Mouse (Mus musculus): ENCODE data around the gene Naip1. TPM values are rescaled to one million over a fixed set of nuclear protein-coding genes. Genes with fewer than 3 reads are reported as not detected.
"Not testable (repeated sequence)": the region's sequence is repeated elsewhere in the genome, so short reads cannot be mapped to it uniquely, and the experiment has no call there.

The Naip1 gene
- polyA plus RNA-seq (2014; fragmentation: Nextera tagmentation; extraction: Ambion mirVana): not detected in 2 replicates

- not testable (repeated sequence) for ATAC-seq (replicated peaks; ENCODE audit: low FRiP score)
- 84% methylated on average over 8 of the region's 8 CpGs for WGBS
Measured at GRCm38 (mm10) chr13:100452415-100453127, at the start of gene Naip1. Gene Naip1 (minus strand): TSS chr13:100452869.

GRCm38 (mm10) chr13:100499625-100500024 lies 47.0 kb upstream of the Naip1 start:
- H3K4me3 ChIP-seq (ENCODE audit: low read depth, low read length); H3K36me3 ChIP-seq (ENCODE audit: control insufficient read depth, insufficient read depth, low read length); H3K9ac ChIP-seq (ENCODE audit: low read length); H3K4me1 ChIP-seq (replicated peaks; ENCODE audit: control insufficient read depth, insufficient read depth, low read length); H3K9me3 ChIP-seq (ENCODE audit: control insufficient read depth, low read length); H3K27ac ChIP-seq (ENCODE audit: low read depth, low read length); H3K27me3 ChIP-seq (ENCODE audit: control insufficient read depth, insufficient read depth, low read length); H3K4me2 ChIP-seq (ENCODE audit: low read depth, low read length, severe bottlenecking); DNase-seq (ENCODE audit: low spot score); ATAC-seq (replicated peaks; ENCODE audit: low FRiP score): not testable (repeated sequence)

More at GRCm38 (mm10) chr13:100452415-100453127, at the start of gene Naip1:
- DNase-seq (ENCODE audit: low spot score); H3K27ac ChIP-seq (ENCODE audit: low read depth, low read length); H3K4me3 ChIP-seq (ENCODE audit: low read depth, low read length); H3K27me3 ChIP-seq (ENCODE audit: control insufficient read depth, insufficient read depth, low read length); H3K9ac ChIP-seq (ENCODE audit: low read length); H3K9me3 ChIP-seq (ENCODE audit: control insufficient read depth, low read length); H3K4me1 ChIP-seq (replicated peaks; ENCODE audit: control insufficient read depth, insufficient read depth, low read length); H3K4me2 ChIP-seq (ENCODE audit: low read depth, low read length, severe bottlenecking); H3K36me3 ChIP-seq (ENCODE audit: control insufficient read depth, insufficient read depth, low read length): not testable (repeated sequence)

- Histone ChIP-seq H3K4me1 (replicated peaks; ENCODE audit: control insufficient read depth, insufficient read depth, low read length) (no peaks in the 10 kb centered on the region; the same call in 1 of the 2 replicates), H3K27me3 (ENCODE audit: control insufficient read depth, insufficient read depth, low read length) (no peaks in the 10 kb centered on the region), H3K9ac (ENCODE audit: low read length) (no peak overlapping the region), H3K9me3 (ENCODE audit: control insufficient read depth, low read length) (no peaks in the 10 kb centered on the region), H3K4me2 (ENCODE audit: low read depth, low read length, severe bottlenecking) (no peak overlapping the region), H3K4me3 (ENCODE audit: low read depth, low read length) (no peak overlapping the region), H3K27ac (ENCODE audit: low read depth, low read length) (no peak overlapping the region), H3K36me3 (ENCODE audit: control insufficient read depth, insufficient read depth, low read length) (no peaks in the 10 kb centered on the region)
- no peak for DNase-seq (ENCODE audit: low spot score)
- WGBS: 86% methylated on average over 4 of the region's 4 CpGs
- no peak for ATAC-seq (replicated peaks; ENCODE audit: low FRiP score)
Measured at GRCm38 (mm10) chr13:100495337-100495736, 42.7 kb upstream of the Naip1 start.

- H3K4me2 ChIP-seq (ENCODE audit: low read depth, low read length, severe bottlenecking); H3K9me3 ChIP-seq (ENCODE audit: control insufficient read depth, low read length); H3K4me1 ChIP-seq (replicated peaks; ENCODE audit: control insufficient read depth, insufficient read depth, low read length); H3K9ac ChIP-seq (ENCODE audit: low read length); H3K27ac ChIP-seq (ENCODE audit: low read depth, low read length); ATAC-seq (replicated peaks; ENCODE audit: low FRiP score); DNase-seq (ENCODE audit: low spot score); H3K36me3 ChIP-seq (ENCODE audit: control insufficient read depth, insufficient read depth, low read length); H3K27me3 ChIP-seq (ENCODE audit: control insufficient read depth, insufficient read depth, low read length); H3K4me3 ChIP-seq (ENCODE audit: low read depth, low read length): not testable (repeated sequence)
- WGBS: 63% methylated on average over 8 of the region's 8 CpGs
Measured at GRCm38 (mm10) chr13:100494370-100494769, 41.7 kb upstream of the Naip1 start.

- Histone ChIP-seq H3K36me3 (ENCODE audit: control insufficient read depth, insufficient read depth, low read length) (no peaks in the 10 kb centered on the region; the same call in 1 of the 2 replicates), H3K9me3 (ENCODE audit: control insufficient read depth, low read length) (no peaks in the 10 kb centered on the region), H3K4me2 (ENCODE audit: low read depth, low read length, severe bottlenecking) (no peak overlapping the region), H3K9ac (ENCODE audit: low read length) (no peak overlapping the region), H3K27me3 (ENCODE audit: control insufficient read depth, insufficient read depth, low read length) (no peaks in the 10 kb centered on the region), H3K4me3 (ENCODE audit: low read depth, low read length) (no peak overlapping the region), H3K27ac (ENCODE audit: low read depth, low read length) (no peak overlapping the region), H3K4me1 (replicated peaks; ENCODE audit: control insufficient read depth, insufficient read depth, low read length) (no peaks in the 10 kb centered on the region; the same call in 1 of the 2 replicates)
- WGBS: 81% methylated on average over 8 of the region's 8 CpGs
- DNase-seq (ENCODE audit: low spot score) (no peak), ATAC-seq (replicated peaks; ENCODE audit: low FRiP score) (no peak)
Measured at GRCm38 (mm10) chr13:100493313-100493712, 40.6 kb upstream of the Naip1 start.

- DNase-seq (ENCODE audit: low spot score) (peak; percentile 93), ATAC-seq (replicated peaks; ENCODE audit: low FRiP score) (peak; percentile 89)
- no peaks in the 10 kb centered on the region; the same call in 1 of the 2 replicates for H3K36me3 ChIP-seq (ENCODE audit: control insufficient read depth, insufficient read depth, low read length)
- peak within 1 kb of the TSS; percentile 67 for H3K4me2 ChIP-seq (ENCODE audit: low read depth, low read length, severe bottlenecking)
- H3K27ac ChIP-seq (ENCODE audit: low read depth, low read length): peak within 1 kb of the TSS; percentile 81; the same call in 1 of the 2 replicates
- H3K4me1 ChIP-seq (replicated peaks; ENCODE audit: control insufficient read depth, insufficient read depth, low read length): no peaks in the 10 kb centered on the region; the same call in 1 of the 2 replicates
- H3K4me3 ChIP-seq (ENCODE audit: low read depth, low read length): peak within 1 kb of the TSS; percentile 83
- no peaks in the 10 kb centered on the region for H3K27me3 ChIP-seq (ENCODE audit: control insufficient read depth, insufficient read depth, low read length)
- peak within 1 kb of the TSS; percentile 93 for H3K9ac ChIP-seq (ENCODE audit: low read length)
- under 1% methylated on average over 51 of the region's 51 CpGs for WGBS
- H3K9me3 ChIP-seq (ENCODE audit: control insufficient read depth, low read length): no peaks in the 10 kb centered on the region
Measured at GRCm38 (mm10) chr13:100492061-100492787, 39.6 kb upstream of the Naip1 start, which contains the start of gene Gtf2h2. Gene Gtf2h2 (minus strand): TSS chr13:100492579.

GRCm38 (mm10) chr13:100491623-100492022 lies 39.0 kb upstream of the Naip1 start:
- Histone ChIP-seq H3K9ac (ENCODE audit: low read length) (peak overlapping the region; percentile 93), H3K9me3 (ENCODE audit: control insufficient read depth, low read length) (no peaks in the 10 kb centered on the region), H3K27me3 (ENCODE audit: control insufficient read depth, insufficient read depth, low read length) (no peaks in the 10 kb centered on the region), H3K36me3 (ENCODE audit: control insufficient read depth, insufficient read depth, low read length) (no peaks in the 10 kb centered on the region; the same call in 1 of the 2 replicates), H3K27ac (ENCODE audit: low read depth, low read length) (no peak overlapping the region), H3K4me2 (ENCODE audit: low read depth, low read length, severe bottlenecking) (peak overlapping the region; percentile 67), H3K4me1 (replicated peaks; ENCODE audit: control insufficient read depth, insufficient read depth, low read length) (no peaks in the 10 kb centered on the region; the same call in 1 of the 2 replicates), H3K4me3 (ENCODE audit: low read depth, low read length) (peak overlapping the region; percentile 83)
- 19% methylated on average over 6 of the region's 6 CpGs for WGBS
- ATAC-seq (replicated peaks; ENCODE audit: low FRiP score): peak; percentile 19; the same call in 1 of the 2 replicates
- DNase-seq (ENCODE audit: low spot score): no peak

- Histone ChIP-seq H3K9ac (ENCODE audit: low read length) (no peak overlapping the region), H3K27ac (ENCODE audit: low read depth, low read length) (no peak overlapping the region), H3K9me3 (ENCODE audit: control insufficient read depth, low read length) (no peaks in the 10 kb centered on the region), H3K4me2 (ENCODE audit: low read depth, low read length, severe bottlenecking) (no peak overlapping the region), H3K4me1 (replicated peaks; ENCODE audit: control insufficient read depth, insufficient read depth, low read length) (no peaks in the 10 kb centered on the region; the same call in 1 of the 2 replicates), H3K27me3 (ENCODE audit: control insufficient read depth, insufficient read depth, low read length) (no peaks in the 10 kb centered on the region), H3K4me3 (ENCODE audit: low read depth, low read length) (no peak overlapping the region), H3K36me3 (ENCODE audit: control insufficient read depth, insufficient read depth, low read length) (no peaks in the 10 kb centered on the region; the same call in 1 of the 2 replicates)
- DNase-seq (ENCODE audit: low spot score) (no peak), ATAC-seq (replicated peaks; ENCODE audit: low FRiP score) (no peak)
- 92% methylated on average over 5 of the region's 5 CpGs for WGBS
Measured at GRCm38 (mm10) chr13:100490424-100490823, 37.8 kb upstream of the Naip1 start.

Data from forebrain, embryonic 11.5 days (tissue).